Mouse (Mus musculus): Measurements from ENCODE around the gene Fnd3c2.

DNA sequence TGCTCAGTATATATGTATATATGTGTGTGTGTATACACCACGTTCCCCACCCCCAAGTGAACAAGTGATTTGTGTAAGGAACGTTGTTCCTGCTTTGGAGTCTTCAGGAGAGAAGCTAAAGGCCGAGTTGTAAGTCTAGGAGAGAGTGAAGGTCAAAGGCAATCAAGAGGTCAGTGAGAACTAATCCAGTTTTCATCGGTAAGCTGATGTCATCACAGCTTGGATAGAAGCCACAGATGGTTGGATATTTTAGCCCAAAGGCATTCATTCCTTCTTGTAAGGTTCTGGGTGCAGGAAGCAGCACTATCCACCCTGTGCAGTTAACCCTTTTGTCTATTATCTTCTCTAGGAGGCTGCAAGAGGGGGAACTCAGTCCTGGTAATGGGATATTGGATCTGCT, 65.1 kb downstream of the Fnd3c2 start:
- TF ChIP-seq POLR2A (IDR thresholded peaks at IDR 0.05; ENCODE audit: insufficient read length, low read depth) (no peak), SRF (IDR thresholded peaks at IDR 0.05; ENCODE audit: control insufficient read depth, insufficient read length, low read depth) (no peak), E2F4 (IDR thresholded peaks at IDR 0.05; ENCODE audit: insufficient read depth) (no peak), MAX (IDR thresholded peaks at IDR 0.05; ENCODE audit: low read depth) (no peak), TCF12 (IDR thresholded peaks at IDR 0.05; ENCODE audit: insufficient read depth, poor library complexity, severe bottlenecking) (no peak), CEBPB (IDR thresholded peaks at IDR 0.05; ENCODE audit: insufficient read depth, poor library complexity, severe bottlenecking) (no peak), USF1 (IDR thresholded peaks at IDR 0.05; ENCODE audit: low read depth) (no peak), MYOG (IDR thresholded peaks at IDR 0.05; ENCODE audit: control insufficient read depth in 1 of 3, insufficient read depth in 1 of 3, insufficient read length in 2 of 3, low read depth in 2 of 3) (no peak), MYOD1 (IDR thresholded peaks at IDR 0.05; ENCODE audit: control insufficient read depth in 1 of 3, insufficient read length in 2 of 3, low read depth in 2 of 3) (no peak), POLR2AphosphoS2 (IDR thresholded peaks at IDR 0.05; ENCODE audit: insufficient read length, low read depth) (no peak), REST (IDR thresholded peaks at IDR 0.05; ENCODE audit: insufficient read depth, insufficient read length) (no peak), TCF3 (IDR thresholded peaks at IDR 0.05; ENCODE audit: insufficient read length, low read depth) (no peak)
